Comparison of ENCODE assay signal across 18 mouse cellular contexts in the genomic region with DNA sequence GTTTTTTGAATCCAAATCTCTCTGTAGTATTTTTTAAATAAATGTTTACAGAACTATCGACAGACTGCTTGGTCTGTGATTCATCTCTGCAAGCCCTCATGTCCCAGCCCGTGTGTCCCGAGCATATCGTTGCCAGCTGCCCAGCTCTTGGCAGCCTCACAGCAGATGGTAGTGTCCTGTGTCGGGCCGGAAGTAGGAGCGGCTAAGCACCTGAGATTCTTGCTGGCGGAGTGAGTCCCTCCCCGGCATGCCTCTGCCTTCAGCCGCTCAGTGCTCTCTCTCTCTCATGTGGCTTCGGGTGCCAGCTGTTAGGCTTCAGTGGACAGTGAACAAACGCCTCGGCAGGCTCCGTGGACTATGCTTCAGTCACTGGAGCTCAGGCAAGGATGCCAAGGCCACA. TPM values are rescaled to one million over a fixed set of nuclear protein-coding genes. Genes with fewer than 3 reads are reported as not detected.
DNase-seq lines count a peak whose midpoint lies in the region; ATAC-seq lines count a peak whose summit lies in the region.
"Had no signal": no experiment of that assay in that cellular context is flagged by ENCODE, and none has a peak within 500 bp of the region (broad histone marks: within the 10 kb centered on the region; RNA-seq: fewer than 3 reads in every experiment).

No protein-coding gene starts in this region.

- H3K4me1 ChIP-seq in kidney, embryonic 16.5 days (ENCODE audit: insufficient read depth, low read length): peaks cover 31% of the 10 kb centered on the region
- peaks cover 41% of the 10 kb centered on the region for H3K4me1 ChIP-seq in forebrain, embryonic 12.5 days

- peak; percentile 26; the same call in 1 of the 2 replicates for ATAC-seq in kidney, embryonic 16.5 days (ENCODE audit: low FRiP score, low TSS enrichment)
- no peak for ATAC-seq in forebrain, embryonic 12.5 days (ENCODE audit: low FRiP score)

- WGBS in kidney, embryonic 16.5 days: 50% methylated on average over 14 of the region's 14 CpGs
- 92% methylated on average over 14 of the region's 14 CpGs for WGBS in forebrain, embryonic 12.5 days

- no peak overlapping the region for H3K9ac ChIP-seq in kidney, embryonic 16.5 days (replicated peaks; ENCODE audit: low read length)
- H3K9ac ChIP-seq in forebrain, embryonic 12.5 days: no peak overlapping the region

- H3K27ac ChIP-seq in kidney, embryonic 16.5 days (ENCODE audit: low read length): no peak overlapping the region
- H3K27ac ChIP-seq in forebrain, embryonic 12.5 days: no peak overlapping the region
- H3K27ac ChIP-seq: forebrain, embryonic 10.5 days; heart, adult 2 months had no signal

- DNase-seq in layer of hippocampus, adult 9-11 months: peak; percentile 51
- DNase-seq in layer of hippocampus, postnatal 10 days (ENCODE audit: low spot score in 2 of 2): no peak
- DNase-seq in cerebellum, adult 9-10 months: peak; percentile 66
- peak; percentile 48 for DNase-seq in lung, postnatal 36 days
- DNase-seq in adrenal gland, postnatal 14 days: no peak
- DNase-seq: adrenal gland, adult 2 months; heart, adult 2 months; heart, postnatal 14 days; right cerebral cortex, adult 18-20 months; thymus, adult 18-20 months had no signal

- no peak overlapping the region for H3K4me3 ChIP-seq in kidney, embryonic 16.5 days (ENCODE audit: low read length)
- H3K4me3 ChIP-seq in forebrain, embryonic 12.5 days (replicated peaks): no peak overlapping the region
- H3K4me3 ChIP-seq: forebrain, embryonic 10.5 days; heart, adult 2 months had no signal

- no peaks in the 10 kb centered on the region for H3K9me3 ChIP-seq in kidney, embryonic 16.5 days (ENCODE audit: low read length)
- H3K9me3 ChIP-seq in forebrain, embryonic 12.5 days: no peaks in the 10 kb centered on the region
- H3K9me3 ChIP-seq: forebrain, embryonic 10.5 days had no signal

- H3K36me3 ChIP-seq in kidney, embryonic 16.5 days (ENCODE audit: insufficient read depth, low read length): peaks cover 54% of the 10 kb centered on the region
- H3K36me3 ChIP-seq in forebrain, embryonic 12.5 days (replicated peaks): peaks cover 63% of the 10 kb centered on the region

- H3K27me3 ChIP-seq in kidney, embryonic 16.5 days (ENCODE audit: insufficient read depth, low read length): no peaks in the 10 kb centered on the region
- H3K27me3 ChIP-seq in forebrain, embryonic 12.5 days: 0 out of 2 replicates have a peak, but pooled peaks cover under 1% of the 10 kb centered on the region
- H3K27me3 ChIP-seq: CH12.LX had no signal

- H3K4me2 ChIP-seq in kidney, embryonic 16.5 days (replicated peaks; ENCODE audit: low read depth, low read length): no peak overlapping the region
- no peak overlapping the region for H3K4me2 ChIP-seq in forebrain, embryonic 12.5 days

RNA-seq across cellular contexts. Expression of gene Qrfp, which starts 6.9 kb away (rescaled TPM):
- not detected for total RNA-seq in layer of hippocampus, postnatal 10 days (2021)
- 0.09 TPM in 1 of 2 replicates, not detected in the other for polyA plus RNA-seq in kidney, embryonic 16.5 days (2015; fragmentation: Nextera tagmentation; extraction: Ambion mirVana)
- 0.06 TPM in 1 of 2 replicates, not detected in the other for polyA plus RNA-seq in forebrain, embryonic 12.5 days (2016; fragmentation: Nextera tagmentation; extraction: Ambion mirVana)
- total RNA-seq in adrenal gland, postnatal 14 days (2021): 0.19 TPM in 1 of 2 replicates, not detected in the other
- total RNA-seq: adrenal gland, adult 2 months; CH12.LX; gastrocnemius, adult 18-20 months; heart, adult 2 months; heart, postnatal 14 days; liver, adult 2 months; midbrain, postnatal 0 days had no signal
- polyA plus RNA-seq: adrenal gland, adult 2 months; liver, adult 2 months; neural tube, embryonic 14.5 days had no signal

RNA-seq across cellular contexts. Expression of gene Fibcd1, which starts 42.3 kb away (rescaled TPM):
- 10 to 100 TPM; 85.7 to 96.1 TPM for total RNA-seq in layer of hippocampus, postnatal 10 days (2021)
- 1.4 and 1.5 TPM in 2 replicates for polyA plus RNA-seq in kidney, embryonic 16.5 days (2015; fragmentation: Nextera tagmentation; extraction: Ambion mirVana)
- 1.1 and 1.2 TPM in 2 replicates for polyA plus RNA-seq in forebrain, embryonic 12.5 days (2016; fragmentation: Nextera tagmentation; extraction: Ambion mirVana)
- 0.07 and 0.38 TPM in 2 replicates for total RNA-seq in adrenal gland, postnatal 14 days (2021)
- total RNA-seq: adrenal gland, adult 2 months; heart, adult 2 months; liver, adult 2 months had no signal
- polyA plus RNA-seq: heart, adult 2 months; liver, adult 2 months had no signal

Comparison
In these comparisons a context has a peak if more than half of its experiments do, and no peak if none do; other contexts are left out.
1. DNase-seq: peak in layer of hippocampus, adult 9-11 months (single experiment), cerebellum, adult 9-10 months (single experiment) and lung, postnatal 36 days (single experiment); none in layer of hippocampus, postnatal 10 days (0 of 2) and adrenal gland, postnatal 14 days (single experiment).
2. RNA of gene Fibcd1, which starts 42.3 kb away (total RNA-seq): 85.7 to 96.1 TPM in layer of hippocampus, postnatal 10 days; 0.07 to 0.38 TPM in adrenal gland, postnatal 14 days; every median in the first group is over 10 times any median in the second.